Mouse (Mus musculus) thymus, postnatal 25 days (tissue): ENCODE data around the gene Tnfrsf22.

Source experiments
- DNase-seq: peaks from one replicate; pipeline ENCODE4 v3.0.0; 2022

The Tnfrsf22 gene

GRCm38 (mm10) chr7:143629501-143629900, 20.0 kb downstream of the Tnfrsf22 start:
- peak; percentile 6 for DNase-seq

DNA sequence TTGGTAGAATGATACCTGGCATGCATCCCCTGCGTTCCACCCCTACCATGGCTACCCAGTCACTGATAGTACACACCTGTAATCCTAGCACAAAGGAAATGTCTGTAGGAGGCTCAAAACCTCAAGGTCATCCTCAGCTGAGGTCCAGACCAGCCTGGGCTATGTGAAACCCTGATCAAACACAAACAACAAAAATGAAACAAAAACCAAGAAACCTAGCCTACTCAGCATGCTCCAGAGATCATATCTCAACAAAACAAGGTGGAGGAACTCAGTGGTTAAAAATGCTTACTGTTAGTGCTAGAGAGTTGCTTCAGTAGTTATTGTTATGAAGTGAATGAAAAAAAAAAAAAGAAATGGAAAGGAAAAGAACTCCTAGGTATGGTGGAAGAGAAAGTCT, 20.9 kb downstream of the Tnfrsf22 start, which contains the start of gene Tnfrsf26:
Tnfrsf26 (minus strand) TSS at position 183 of the 400 bp plus-strand sequence.
- peak; percentile 25 for DNase-seq

DNA sequence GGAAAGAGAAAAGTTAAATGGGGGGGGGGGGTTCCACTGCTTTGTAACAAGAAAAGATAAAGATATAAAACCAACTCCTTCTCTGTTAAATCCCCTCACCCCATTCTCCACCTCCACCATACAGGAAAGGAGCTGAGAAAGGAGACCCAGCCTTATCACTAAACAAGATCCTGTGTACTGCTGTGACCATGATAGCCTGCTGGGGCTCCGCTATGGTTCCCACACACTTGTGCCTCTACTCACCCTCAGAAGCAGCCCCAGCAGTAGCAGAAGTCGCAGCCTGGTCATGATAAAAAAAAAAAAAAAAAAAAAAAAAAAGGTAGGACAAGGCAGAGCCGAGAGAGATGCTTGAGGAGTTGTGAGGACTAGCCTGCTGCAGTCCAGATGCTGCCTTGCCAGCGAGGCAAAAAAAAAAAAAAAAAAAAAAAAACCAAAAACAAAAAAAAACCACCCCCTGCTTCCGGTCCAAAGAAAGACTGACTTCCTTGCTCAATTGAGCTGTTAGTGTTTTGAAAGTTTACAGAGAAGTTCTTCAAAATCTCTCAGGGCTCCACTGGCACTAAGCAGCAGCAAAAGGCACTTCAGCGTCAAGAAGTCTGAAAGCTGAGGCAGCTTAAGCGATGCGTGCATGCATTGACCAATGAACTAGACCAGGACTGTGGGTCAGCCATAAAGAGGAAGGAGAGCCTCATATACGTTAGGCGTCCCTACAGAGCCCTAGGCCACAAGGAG, 21.7 kb downstream of the Tnfrsf22 start:
- peak; percentile 49 for DNase-seq

- DNase-seq, result peak; percentile 2
Measured at GRCm38 (mm10) chr7:143626178-143626577, 23.3 kb downstream of the Tnfrsf22 start.

DNA sequence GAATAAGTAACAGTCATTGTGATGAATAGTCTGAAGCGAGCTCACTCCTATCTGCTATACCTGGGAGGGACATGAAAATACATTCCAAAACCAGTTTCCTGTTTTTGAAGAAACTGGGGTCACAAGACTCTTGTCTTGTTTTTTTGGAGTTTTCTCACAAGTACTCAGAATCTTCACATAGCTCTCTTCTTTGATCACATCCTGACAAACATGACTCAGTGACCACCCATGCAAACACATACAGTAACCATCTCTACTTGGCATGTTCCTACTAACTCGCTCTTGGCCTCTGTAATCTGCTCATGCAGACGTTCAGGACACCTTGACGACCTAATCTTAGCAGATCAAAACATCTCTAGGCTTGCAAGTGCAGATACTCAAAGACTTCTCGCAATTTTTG, 24.3 kb downstream of the Tnfrsf22 start:
- DNase-seq, result peak; percentile 5

DNA sequence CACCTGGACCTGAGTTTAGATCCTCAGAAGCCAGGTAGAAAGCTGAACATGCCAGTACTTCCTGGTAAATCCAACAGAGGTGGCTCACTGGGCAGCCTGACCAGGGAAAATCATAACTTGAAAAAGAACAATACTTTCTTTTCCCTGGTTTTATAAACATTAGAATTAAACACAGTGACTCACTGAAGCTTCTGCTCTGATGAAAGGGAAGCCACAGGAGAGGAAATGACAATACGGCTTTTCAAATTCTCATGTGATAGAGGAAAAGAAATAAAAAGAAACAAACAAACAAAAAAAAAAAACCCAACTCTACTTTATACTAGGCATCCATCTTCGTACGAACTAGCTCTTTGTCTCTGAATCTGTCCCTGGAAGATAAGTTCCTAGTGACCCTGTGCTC, 24.9 kb downstream of the Tnfrsf22 start:
- no peak for DNase-seq

DNA sequence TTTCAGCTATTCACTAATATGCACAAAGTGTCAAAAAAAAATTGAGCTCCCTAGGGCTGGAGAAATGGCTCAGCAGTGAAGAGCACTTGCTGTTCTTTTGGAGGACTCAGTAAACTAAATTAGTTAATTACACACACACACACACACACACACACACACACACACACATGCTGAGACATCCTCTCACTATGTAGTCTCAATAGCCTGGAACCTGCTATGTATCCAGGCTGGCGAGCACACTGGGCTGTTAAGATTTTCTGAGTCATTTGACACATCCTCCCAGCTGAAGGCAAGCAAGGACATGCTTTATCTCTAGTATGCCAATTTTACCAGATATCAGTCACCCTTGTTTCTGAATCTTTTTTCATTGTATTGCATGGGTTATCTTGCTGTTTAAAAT, 28.5 kb downstream of the Tnfrsf22 start:
- no peak for DNase-seq

DNA sequence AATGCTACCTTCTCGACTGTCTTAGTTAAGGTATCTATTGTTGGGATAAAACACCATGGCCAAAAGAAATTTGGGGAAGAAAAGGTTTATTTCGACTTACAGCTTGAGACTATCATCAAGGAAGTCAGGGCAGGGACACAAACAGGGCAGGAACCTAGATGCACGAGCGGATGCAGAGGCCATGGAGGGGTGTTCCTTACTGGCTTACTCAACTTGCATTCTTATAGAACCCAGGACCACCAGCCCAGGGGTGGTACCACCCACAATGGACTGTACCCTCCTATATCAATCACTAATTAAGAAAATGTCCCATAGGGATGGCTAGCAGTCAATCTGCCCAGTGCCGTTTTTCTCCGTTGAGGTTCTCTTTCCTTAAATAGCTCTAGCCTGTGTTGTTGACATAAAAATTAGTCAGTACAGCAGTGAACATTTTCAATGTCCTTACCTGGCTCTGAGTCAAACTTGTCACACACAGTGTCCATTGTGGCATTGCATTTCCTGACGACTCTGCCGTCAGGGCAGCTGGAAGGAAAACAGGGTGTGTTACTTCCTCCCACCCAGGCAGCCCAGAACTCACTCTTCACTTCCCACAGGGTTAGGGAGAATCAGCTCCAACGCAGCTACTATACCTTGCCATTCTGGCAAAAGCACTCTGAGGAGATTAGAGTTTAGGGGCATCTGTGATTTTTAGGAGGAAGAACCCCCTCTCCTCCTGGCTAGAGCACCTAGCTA, 34.9 kb downstream of the Tnfrsf22 start:
- DNase-seq, result no peak

GRCm38 (mm10) chr7:143612215-143612614, 37.2 kb downstream of the Tnfrsf22 start:
- peak; percentile 44 for DNase-seq

DNA sequence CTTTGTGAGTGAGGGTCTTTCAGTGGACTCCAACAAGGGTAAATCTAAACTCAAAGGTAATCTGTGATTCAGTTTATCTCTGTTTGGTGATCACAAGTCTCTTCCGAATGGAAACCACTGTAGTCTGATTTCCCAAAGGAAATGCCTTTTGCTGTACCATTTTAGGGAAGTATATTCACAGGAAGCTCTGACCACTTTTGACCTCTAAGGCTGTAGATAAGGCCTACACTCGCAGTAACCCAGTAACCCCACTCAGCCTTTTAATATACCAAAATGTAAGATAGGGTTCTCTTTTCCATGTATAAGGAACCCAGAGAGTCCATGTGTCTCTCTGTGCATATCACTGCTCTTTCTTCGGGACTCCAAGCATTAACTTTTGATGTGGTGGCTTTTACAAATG, 44.1 kb downstream of the Tnfrsf22 start:
- no peak for DNase-seq

DNA sequence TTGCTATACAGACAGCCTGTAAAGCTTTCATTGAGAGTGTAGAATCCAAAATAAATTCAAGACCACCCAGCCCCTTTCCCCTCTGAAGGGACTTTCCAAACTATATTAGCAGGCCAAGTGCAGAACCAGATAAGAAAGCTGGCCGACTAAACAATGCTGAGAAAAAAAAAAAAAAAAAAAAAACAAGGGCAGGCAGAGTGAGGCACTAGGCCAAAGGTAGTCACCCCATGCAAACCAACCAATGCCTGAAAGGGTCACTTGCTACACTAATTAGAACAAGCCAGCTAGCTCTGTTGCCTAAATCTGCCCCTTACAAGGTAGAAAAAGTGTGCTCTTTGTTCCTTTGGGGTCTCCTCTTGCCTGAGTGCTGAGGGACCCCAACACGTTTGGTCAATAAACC, 44.6 kb downstream of the Tnfrsf22 start:
- no peak for DNase-seq

GRCm38 (mm10) chr7:143601705-143602104, 47.8 kb downstream of the Tnfrsf22 start:
- peak; percentile 16 for DNase-seq

- no peak for DNase-seq
Measured at GRCm38 (mm10) chr7:143600231-143600740, 49.2 kb downstream of the Tnfrsf22 start.

- peak; percentile 94 for DNase-seq
Measured at GRCm38 (mm10) chr7:143599428-143600230, 49.8 kb downstream of the Tnfrsf22 start, which contains the start of gene Cars. Cars (minus strand) TSS chr7:143600090.

DNA sequence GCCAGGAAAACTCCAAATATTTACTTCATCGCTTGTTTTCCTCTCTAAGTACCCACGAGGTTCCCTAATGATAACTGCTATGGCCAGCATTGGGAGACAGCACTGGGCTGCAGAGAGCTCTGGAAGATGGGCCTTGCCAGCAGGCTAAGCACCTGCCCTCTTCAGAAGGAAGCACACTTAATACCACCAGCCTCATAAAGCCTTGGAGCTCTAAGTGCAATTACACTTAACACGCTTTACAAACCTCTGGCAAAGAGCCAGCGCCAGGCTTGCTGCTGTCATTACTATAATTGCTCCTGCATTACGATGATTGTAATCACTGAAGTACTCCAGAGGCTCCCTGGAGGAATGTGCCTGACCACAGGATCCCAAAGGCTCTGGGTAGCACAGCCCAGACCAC, 54.6 kb downstream of the Tnfrsf22 start:
- no peak for DNase-seq

GRCm38 (mm10) chr7:143592255-143592654, 57.2 kb downstream of the Tnfrsf22 start:
- no peak for DNase-seq

DNA sequence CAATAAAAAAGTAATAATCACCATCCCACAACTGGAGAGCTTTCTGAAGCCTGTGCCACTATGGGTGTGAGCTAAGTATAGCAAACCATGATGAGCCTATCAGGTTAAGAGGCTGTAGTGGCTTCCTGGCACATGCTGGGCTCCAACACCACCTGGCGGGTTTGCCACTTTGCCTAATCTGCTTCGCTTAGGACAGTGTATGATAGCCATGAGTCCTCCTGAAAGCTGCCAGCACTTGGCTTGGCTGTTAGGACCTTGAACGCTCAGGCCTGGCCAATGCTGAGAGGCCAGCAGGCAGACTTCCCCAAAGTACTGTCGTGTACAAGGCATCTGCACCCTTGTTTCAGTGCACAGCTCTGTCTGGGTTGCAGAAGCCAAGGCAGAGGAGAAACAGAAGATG, 61.5 kb downstream of the Tnfrsf22 start:
- no peak for DNase-seq

GRCm38 (mm10) chr7:143587586-143587985, 61.9 kb downstream of the Tnfrsf22 start:
- no peak for DNase-seq
